Mouse (Mus musculus) hindbrain, embryonic 16.5 days (tissue): Measurements from ENCODE around the gene Nlk. TPM values are rescaled to one million over a fixed set of nuclear protein-coding genes. Genes with fewer than 3 reads are reported as not detected.

Experiments
- ATAC-seq: fragments of 200-750 bp; cut with Nextera tagmentation; 2 replicates; pipeline ENCODE4 v1.8.0; 2017; ENCODE audit warnings: moderate TSS enrichment, moderate library complexity
- H3K27ac ChIP-seq: fragments of 300-500 bp; sonication (generic); 2 replicates; pipeline ENCODE4 v1.5.1; 2014; ENCODE audit warnings: low read depth, mild to moderate bottlenecking, control low read depth, low read length, moderate library complexity
- H3K27me3 ChIP-seq: fragments of 300-500 bp; sonication (generic); replicated peaks from 2 replicates; pipeline ENCODE4 v1.6.1; 2014; ENCODE audit warnings: low read length; ENCODE audit not compliant: control insufficient read depth, insufficient read depth
- H3K36me3 ChIP-seq: fragments of 300-500 bp; sonication (generic); 2 replicates; pipeline ENCODE4 v1.6.1; 2014; ENCODE audit warnings: mild to moderate bottlenecking, low read length, moderate library complexity, mixed read lengths; ENCODE audit not compliant: control insufficient read depth, insufficient read depth
- H3K4me1 ChIP-seq: fragments of 300-500 bp; sonication (generic); 2 replicates; pipeline ENCODE4 v1.6.1; 2014; ENCODE audit warnings: low read depth, low read length; ENCODE audit not compliant: control insufficient read depth, insufficient read depth
- H3K4me2 ChIP-seq: fragments of 300-500 bp; sonication (generic); 2 replicates; pipeline ENCODE4 v1.6.1; 2014; ENCODE audit warnings: mild to moderate bottlenecking, low read length, control low read depth, moderate library complexity
- H3K4me3 ChIP-seq: fragments of 300-500 bp; sonication (generic); 2 replicates; pipeline ENCODE4 v1.5.1; 2014; ENCODE audit warnings: mild to moderate bottlenecking, low read length, control low read depth, moderate library complexity
- H3K9ac ChIP-seq: fragments of 300-500 bp; sonication (generic); 2 replicates; pipeline ENCODE4 v1.6.1; 2014; ENCODE audit warnings: low read depth, mild to moderate bottlenecking, control low read depth, low read length, moderate library complexity
- H3K9me3 ChIP-seq: fragments of 300-500 bp; sonication (generic); 2 replicates; pipeline ENCODE4 v1.6.1; 2014; ENCODE audit warnings: mild to moderate bottlenecking, low read length, moderate library complexity; ENCODE audit not compliant: control insufficient read depth
- WGBS: fragments of 180-500 bp; shearing (Covaris S2); extraction: QIAGEN DNeasy Blood & Tissue Kit; methylation state at CpG from one replicate; pipeline ENCODE4 v1.1.7; 2014; 5-methylcytosine and 5-hydroxymethylcytosine counted together
- polyA plus RNA-seq: library from polyadenylated mRNA; unstranded; fragments of >200 nt; fragmentation: Nextera tagmentation; extraction: Ambion mirVana; gene quantifications from 2 replicates; pipeline ENCODE4 v1.2.1, GENCODE M21; 2015

Nlk gene
- polyA plus RNA-seq, 1 experiment from 2014 or later: 19.4 TPM

- Histone ChIP-seq H3K36me3 (peaks cover 57% of the 10 kb centered on the region), H3K27me3 (no peaks in the 10 kb centered on the region), H3K4me1 (no peaks in the 10 kb centered on the region; the same call in 1 of the 2 replicates), H3K27ac (peak overlapping the region; percentile 30; the same call in 1 of the 2 replicates), H3K9me3 (no peaks in the 10 kb centered on the region), H3K4me2 (no peak overlapping the region), H3K4me3 (no peak overlapping the region), H3K9ac (no peak overlapping the region)
- 92% methylated on average over 3 of the region's 3 CpGs for WGBS
- no peak for ATAC-seq
These were observed 175.3 kb downstream of the Nlk start for GRCm38 (mm10) chr11:78521880-78522279.

GRCm38 (mm10) chr11:78518931-78519330 lies 178.2 kb downstream of the Nlk start:
- no peak overlapping the region for H3K9ac ChIP-seq
- H3K27me3 ChIP-seq: no peaks in the 10 kb centered on the region
- no peak overlapping the region for H3K4me2 ChIP-seq
- no peak overlapping the region for H3K27ac ChIP-seq
- H3K4me3 ChIP-seq: no peak overlapping the region
- 82% methylated on average over 10 of the region's 10 CpGs for WGBS
- peaks cover 51% of the 10 kb centered on the region for H3K36me3 ChIP-seq
- no peaks in the 10 kb centered on the region for H3K9me3 ChIP-seq
- H3K4me1 ChIP-seq: no peaks in the 10 kb centered on the region; the same call in 1 of the 2 replicates
- no peak for ATAC-seq

Other genes starting within 250 kb of the Nlk start
- 27.8 and 31.1 TPM in 2 replicates for gene Slc46a1, start 231.7 kb downstream of the Nlk start, polyA plus RNA-seq
- 43.5 and 51.3 TPM in 2 replicates for gene Sarm1, start 199.6 kb downstream of the Nlk start, polyA plus RNA-seq
- 150 and 176 TPM in 2 replicates for gene Vtn, start 198.3 kb downstream of the Nlk start, polyA plus RNA-seq
- 0.11 and 0.20 TPM in 2 replicates for gene Sebox, start 193.9 kb downstream of the Nlk start, polyA plus RNA-seq
- 87.9 and 95.5 TPM in 2 replicates for gene Tmem199, start 185.2 kb downstream of the Nlk start, polyA plus RNA-seq
- 189 and 196 TPM in 2 replicates for gene Poldip2, start 185.2 kb downstream of the Nlk start, polyA plus RNA-seq
- 69.3 and 70.8 TPM in 2 replicates for gene Tnfaip1, start 161.0 kb downstream of the Nlk start, polyA plus RNA-seq
- gene Ift20, start 161.0 kb downstream of the Nlk start, polyA plus RNA-seq: 118 and 124 TPM in 2 replicates
- gene Tmem97, start 146.6 kb downstream of the Nlk start, polyA plus RNA-seq: 44.0 and 48.3 TPM in 2 replicates
- gene Ccnq, start 54.4 kb upstream of the Nlk start, polyA plus RNA-seq: 29.0 and 29.6 TPM in 2 replicates
- 36.2 and 48.4 TPM in 2 replicates for gene Lyrm9, start 129.2 kb upstream of the Nlk start, polyA plus RNA-seq
- gene Nos2, start 223.4 kb upstream of the Nlk start, polyA plus RNA-seq: 0.96 and 1.2 TPM in 2 replicates